Mouse (Mus musculus) limb, embryonic 15.5 days (tissue): ENCODE data around the gene Cpsf6. TPM values are rescaled to one million over a fixed set of nuclear protein-coding genes. Genes with fewer than 3 reads are reported as not detected.

Experiments
- ATAC-seq: fragments of 200-750 bp; cut with Nextera tagmentation; 2 replicates; pipeline ENCODE4 v1.8.0; 2017; ENCODE audit warnings: low read depth, moderate TSS enrichment; ENCODE audit not compliant: insufficient number of reproducible peaks, low FRiP score, low TSS enrichment
- H3K27ac ChIP-seq: fragments of 300-500 bp; sonication (generic); 2 replicates; pipeline ENCODE4 v1.5.1; 2015; ENCODE audit warnings: moderate library complexity, mild to moderate bottlenecking, inconsistent platforms
- H3K27me3 ChIP-seq: fragments of 300-500 bp; sonication (generic); 2 replicates; pipeline ENCODE4 v1.6.1; 2015; ENCODE audit warnings: inconsistent platforms
- H3K36me3 ChIP-seq: fragments of 300-500 bp; sonication (generic); 2 replicates; pipeline ENCODE4 v1.6.1; 2015; ENCODE audit warnings: inconsistent platforms
- H3K4me1 ChIP-seq: fragments of 300-500 bp; sonication (generic); 2 replicates; pipeline ENCODE4 v1.6.1; 2015; ENCODE audit warnings: inconsistent platforms
- H3K4me2 ChIP-seq: fragments of 300-500 bp; sonication (generic); 2 replicates; pipeline ENCODE4 v1.6.1; 2015; ENCODE audit warnings: mild to moderate bottlenecking, inconsistent platforms
- H3K4me3 ChIP-seq: fragments of 300-500 bp; sonication (generic); 2 replicates; pipeline ENCODE4 v1.5.1; 2015; ENCODE audit warnings: mild to moderate bottlenecking, inconsistent platforms
- H3K9ac ChIP-seq: fragments of 300-500 bp; sonication (generic); 2 replicates; pipeline ENCODE4 v1.6.1; 2015; ENCODE audit warnings: inconsistent platforms
- H3K9me3 ChIP-seq: fragments of 300-500 bp; sonication (generic); 2 replicates; pipeline ENCODE4 v1.6.1; 2016; ENCODE audit warnings: inconsistent platforms
- WGBS: fragments of 180-500 bp; shearing (Covaris S2); methylation state at CpG from one replicate; pipeline ENCODE4 v1.1.7; 2015; 5-methylcytosine and 5-hydroxymethylcytosine counted together
- polyA plus RNA-seq: library from polyadenylated mRNA; unstranded; fragments of >200 nt; fragmentation: Nextera tagmentation; extraction: Ambion mirVana; gene quantifications from 2 replicates; pipeline ENCODE4 v1.2.1, GENCODE M21; 2015

The Cpsf6 gene
- polyA plus RNA-seq, 1 experiment from 2014 or later: 125 TPM

GRCm38 (mm10) chr10:117403344-117403953 lies 23.6 kb upstream of the Cpsf6 start:
- Histone ChIP-seq H3K9ac (no peak overlapping the region), H3K4me3 (no peak overlapping the region), H3K36me3 (no peaks in the 10 kb centered on the region), H3K27ac (no peak overlapping the region), H3K9me3 (no peaks in the 10 kb centered on the region), H3K4me1 (no peaks in the 10 kb centered on the region), H3K27me3 (no peaks in the 10 kb centered on the region), H3K4me2 (no peak overlapping the region)
- 46% methylated on average over 15 of the region's 15 CpGs for WGBS
- no peak for ATAC-seq

GRCm38 (mm10) chr10:117402403-117403333 lies 22.9 kb upstream of the Cpsf6 start:
- ATAC-seq: no peak
- 69% methylated on average over 20 of the region's 20 CpGs for WGBS
- no peak overlapping the region for H3K4me2 ChIP-seq

DNA sequence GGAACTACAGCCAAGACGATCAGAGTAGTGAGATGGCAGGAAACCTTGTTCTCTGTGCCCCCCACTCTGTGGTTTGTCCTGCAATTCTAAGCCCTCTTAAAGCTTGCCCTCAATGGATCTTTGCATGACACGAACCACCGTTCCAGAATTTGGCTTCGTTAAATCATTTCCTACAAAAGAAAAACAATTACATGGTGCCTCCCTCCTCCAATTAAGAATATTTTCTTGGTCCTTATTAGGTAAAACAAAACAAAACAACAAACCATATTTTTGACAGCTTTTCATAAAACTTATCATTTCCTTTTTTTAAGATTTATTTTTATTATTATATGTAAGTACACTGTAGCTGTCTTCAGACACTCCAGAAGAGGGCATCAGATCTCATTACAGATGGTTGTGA lies 21.5 kb upstream of the Cpsf6 start:
- Histone ChIP-seq H3K9ac (no peak overlapping the region), H3K9me3 (no peaks in the 10 kb centered on the region), H3K4me1 (no peaks in the 10 kb centered on the region), H3K4me3 (no peak overlapping the region), H3K36me3 (no peaks in the 10 kb centered on the region), H3K27ac (no peak overlapping the region), H3K4me2 (no peak overlapping the region), H3K27me3 (no peaks in the 10 kb centered on the region)
- ATAC-seq: no peak
- WGBS: 80% methylated on average over 4 of the region's 4 CpGs

More at GRCm38 (mm10) chr10:117402403-117403333, 22.9 kb upstream of the Cpsf6 start:
- H3K4me3 ChIP-seq: no peak overlapping the region
- H3K27me3 ChIP-seq: no peaks in the 10 kb centered on the region
- H3K9ac ChIP-seq: no peak overlapping the region
- H3K4me1 ChIP-seq: no peaks in the 10 kb centered on the region
- H3K9me3 ChIP-seq: no peaks in the 10 kb centered on the region
- no peaks in the 10 kb centered on the region for H3K36me3 ChIP-seq
- no peak overlapping the region for H3K27ac ChIP-seq

DNA sequence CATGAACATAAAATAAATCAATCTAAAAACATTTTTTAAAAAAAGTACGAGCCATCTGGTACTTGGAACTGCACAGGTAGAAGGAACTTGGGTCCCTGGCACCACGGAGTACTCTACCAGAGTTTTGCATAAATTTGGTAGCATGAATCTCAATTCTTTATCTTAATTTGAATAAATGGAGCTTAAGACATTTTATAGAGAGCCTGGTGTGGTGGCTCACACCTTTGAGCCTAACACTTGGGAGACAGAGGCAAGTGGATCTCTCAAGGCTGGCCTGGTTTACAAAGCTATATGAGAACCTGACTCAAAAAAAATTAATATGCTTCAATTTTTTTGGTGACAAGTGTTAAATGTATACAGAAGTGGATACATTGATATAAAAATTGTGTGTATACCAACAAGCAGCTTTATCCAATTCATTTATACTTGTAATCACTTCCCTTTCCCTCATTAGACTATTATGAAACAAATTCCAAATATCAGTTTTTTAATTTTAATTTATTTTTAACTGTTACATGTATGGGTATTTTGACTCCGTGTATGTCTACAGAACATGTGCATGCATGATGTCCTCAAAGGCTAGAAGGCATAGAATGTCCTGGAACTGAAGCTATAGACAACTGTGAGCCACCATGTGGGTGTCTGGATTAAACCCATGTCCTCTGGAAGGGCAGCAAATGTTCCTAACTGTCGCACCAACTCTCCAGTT lies 20.6 kb upstream of the Cpsf6 start:
- no peak overlapping the region for H3K9ac ChIP-seq
- H3K27ac ChIP-seq: no peak overlapping the region
- no peak for ATAC-seq
- H3K4me3 ChIP-seq: no peak overlapping the region
- no peaks in the 10 kb centered on the region for H3K36me3 ChIP-seq
- no peaks in the 10 kb centered on the region for H3K27me3 ChIP-seq
- H3K9me3 ChIP-seq: no peaks in the 10 kb centered on the region
- WGBS: 79% methylated on average over 4 of the region's 4 CpGs
- H3K4me2 ChIP-seq: no peak overlapping the region
- H3K4me1 ChIP-seq: no peaks in the 10 kb centered on the region

GRCm38 (mm10) chr10:117399839-117400238 lies 20.0 kb upstream of the Cpsf6 start:
- Histone ChIP-seq H3K4me3 (no peak overlapping the region), H3K36me3 (no peaks in the 10 kb centered on the region), H3K4me1 (no peaks in the 10 kb centered on the region), H3K27me3 (no peaks in the 10 kb centered on the region), H3K4me2 (no peak overlapping the region), H3K9ac (no peak overlapping the region), H3K27ac (no peak overlapping the region), H3K9me3 (no peaks in the 10 kb centered on the region)
- 83% methylated on average over 3 of the region's 3 CpGs for WGBS
- ATAC-seq: no peak

- no peak overlapping the region for H3K4me2 ChIP-seq
- H3K27me3 ChIP-seq: no peaks in the 10 kb centered on the region
- H3K4me3 ChIP-seq: no peak overlapping the region
- no peaks in the 10 kb centered on the region for H3K4me1 ChIP-seq
- 50% methylated on average over 2 of the region's 2 CpGs for WGBS
- H3K36me3 ChIP-seq: no peaks in the 10 kb centered on the region
- no peak for ATAC-seq
- H3K9me3 ChIP-seq: no peaks in the 10 kb centered on the region
- H3K9ac ChIP-seq: no peak overlapping the region
- H3K27ac ChIP-seq: no peak overlapping the region
Measured at GRCm38 (mm10) chr10:117399196-117399595, 19.4 kb upstream of the Cpsf6 start.

GRCm38 (mm10) chr10:117398044-117398780 lies 18.4 kb upstream of the Cpsf6 start:
- 77% methylated on average over 18 of the region's 18 CpGs for WGBS
- no peak overlapping the region for H3K4me3 ChIP-seq
- no peak overlapping the region for H3K9ac ChIP-seq
- no peak overlapping the region for H3K27ac ChIP-seq
- no peaks in the 10 kb centered on the region for H3K27me3 ChIP-seq
- ATAC-seq: no peak
- no peak overlapping the region for H3K4me2 ChIP-seq
- H3K9me3 ChIP-seq: no peaks in the 10 kb centered on the region
- peaks cover 4% of the 10 kb centered on the region; the same call in 1 of the 2 replicates for H3K4me1 ChIP-seq
- H3K36me3 ChIP-seq: no peaks in the 10 kb centered on the region

DNA sequence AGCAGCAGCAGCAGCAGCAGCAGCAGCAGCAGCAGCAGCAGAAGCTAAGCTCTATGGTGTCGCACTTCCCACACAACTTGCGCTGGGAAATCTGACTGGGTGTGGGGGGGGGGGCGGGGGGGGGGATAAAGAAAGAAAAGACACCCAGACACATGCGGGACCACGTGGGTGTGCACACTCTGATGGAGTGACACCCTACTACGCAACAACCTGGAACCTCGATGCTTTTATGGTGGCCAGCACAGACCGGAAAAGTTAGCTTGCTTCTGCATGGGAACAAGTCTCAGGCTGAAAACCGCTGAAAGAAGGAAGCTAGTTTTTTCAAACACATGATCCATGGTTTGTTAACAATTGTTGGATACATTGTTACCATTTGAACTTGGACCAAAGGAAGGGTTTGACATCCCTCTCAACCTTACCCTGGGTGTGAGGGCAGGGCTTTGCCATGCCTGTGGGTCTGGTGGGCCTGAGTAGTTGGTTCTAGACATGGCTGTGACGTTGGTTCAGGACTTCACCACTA lies 17.4 kb upstream of the Cpsf6 start:
- 68% methylated on average over 8 of the region's 10 CpGs for WGBS
- no peaks in the 10 kb centered on the region for H3K9me3 ChIP-seq
- H3K4me3 ChIP-seq: no peak overlapping the region
- no peaks in the 10 kb centered on the region for H3K27me3 ChIP-seq
- no peaks in the 10 kb centered on the region for H3K36me3 ChIP-seq
- H3K4me1 ChIP-seq: peaks cover 4% of the 10 kb centered on the region; the same call in 1 of the 2 replicates
- no peak overlapping the region for H3K9ac ChIP-seq
- H3K4me2 ChIP-seq: peak overlapping the region; percentile 25; the same call in 1 of the 2 replicates
- no peak overlapping the region for H3K27ac ChIP-seq
- ATAC-seq: no peak

GRCm38 (mm10) chr10:117396386-117397048 lies 16.7 kb upstream of the Cpsf6 start:
- Histone ChIP-seq H3K4me3 (no peak overlapping the region), H3K9me3 (no peaks in the 10 kb centered on the region), H3K4me2 (peak overlapping the region; percentile 25; the same call in 1 of the 2 replicates), H3K9ac (no peak overlapping the region), H3K27me3 (no peaks in the 10 kb centered on the region), H3K4me1 (peaks cover 4% of the 10 kb centered on the region; the same call in 1 of the 2 replicates), H3K36me3 (no peaks in the 10 kb centered on the region), H3K27ac (no peak overlapping the region)
- no peak for ATAC-seq
- 37% methylated on average over 18 of the region's 18 CpGs for WGBS

GRCm38 (mm10) chr10:117395801-117396200 lies 16.0 kb upstream of the Cpsf6 start:
- Histone ChIP-seq H3K4me1 (peaks cover 4% of the 10 kb centered on the region; the same call in 1 of the 2 replicates), H3K4me2 (no peak overlapping the region), H3K9ac (no peak overlapping the region), H3K27me3 (no peaks in the 10 kb centered on the region), H3K4me3 (no peak overlapping the region), H3K9me3 (no peaks in the 10 kb centered on the region), H3K36me3 (no peaks in the 10 kb centered on the region), H3K27ac (no peak overlapping the region)
- ATAC-seq: no peak
- 86% methylated on average over 2 of the region's 2 CpGs for WGBS
